ENCODE assay signal across 9 mouse cellular contexts in the genomic region with DNA sequence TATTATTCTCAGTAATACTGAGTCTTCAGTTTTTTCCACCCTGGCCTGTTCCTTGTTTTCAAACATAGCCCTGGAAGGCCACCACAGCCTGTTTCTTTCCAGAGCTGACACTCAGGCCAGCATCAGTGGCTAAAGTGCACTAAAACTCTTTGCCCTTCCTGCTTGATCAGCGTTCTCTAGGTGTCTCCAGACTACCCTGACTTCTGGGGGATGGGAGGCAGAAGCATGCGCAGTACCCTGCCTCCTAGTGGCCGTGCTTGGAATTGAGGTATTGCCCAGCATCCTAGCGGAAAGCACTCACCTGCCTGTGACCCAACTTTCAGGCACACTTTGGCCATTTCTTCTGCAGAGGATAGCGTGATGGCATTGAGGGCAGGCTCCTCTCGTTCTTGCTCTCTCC. TPM values are rescaled to one million over a fixed set of nuclear protein-coding genes. Genes with fewer than 3 reads are reported as not detected.
DNase-seq lines count a peak whose midpoint lies in the region; ATAC-seq lines count a peak whose summit lies in the region.
"Had no signal": no experiment of that assay in that cellular context is flagged by ENCODE, and none has a peak within 500 bp of the region (broad histone marks: within the 10 kb centered on the region; RNA-seq: fewer than 3 reads in every experiment).

No protein-coding gene starts in this region.

- WGBS in liver, embryonic 13.5 days (ENCODE audit: insufficient replicate concordance), result 49% methylated on average over 6 of the region's 6 CpGs
- WGBS in stomach, embryonic 16.5 days, result 59% methylated on average over 6 of the region's 6 CpGs

- DNase-seq in cerebellum, postnatal 14 days, result peak; percentile 24 to 58
- no peak for DNase-seq in cerebellum, adult 11 months
- peak; percentile 6 for DNase-seq in spleen, adult 12 weeks (ENCODE audit: low spot score)
- DNase-seq in spleen, postnatal 36 days (ENCODE audit: low spot score in 2 of 2), result no peak
- peak; percentile 68 to 80 for DNase-seq in heart, postnatal 10 days
- DNase-seq in liver, embryonic 13.5 days, result no peak
- no peak for DNase-seq in T-cell, adult 2 months (ENCODE audit: low spot score)

- no peaks in the 10 kb centered on the region for H3K9me3 ChIP-seq in liver, embryonic 13.5 days (replicated peaks)
- no peaks in the 10 kb centered on the region for H3K9me3 ChIP-seq in stomach, embryonic 16.5 days (replicated peaks; ENCODE audit: control insufficient read depth, low read length)
- H3K9me3 ChIP-seq: liver, embryonic 15.5 days had no signal

- ATAC-seq in liver, embryonic 13.5 days (ENCODE audit: low read depth), result peak; percentile 12; the same call in 1 of the 2 replicates
- 0 out of 2 replicates have a peak, but pooled peaks have one; percentile 52 for ATAC-seq in stomach, embryonic 16.5 days (ENCODE audit: insufficient read depth, low FRiP score)

- H3K27me3 ChIP-seq in liver, embryonic 13.5 days, result no peaks in the 10 kb centered on the region
- H3K27me3 ChIP-seq in stomach, embryonic 16.5 days (ENCODE audit: control insufficient read depth, insufficient read depth, low read length), result no peaks in the 10 kb centered on the region
- H3K27me3 ChIP-seq: liver, embryonic 15.5 days had no signal

- H3K9ac ChIP-seq in liver, embryonic 13.5 days, result no peak overlapping the region
- H3K9ac ChIP-seq in stomach, embryonic 16.5 days (ENCODE audit: low read length), result no peak overlapping the region
- H3K9ac ChIP-seq: liver, embryonic 15.5 days had no signal

- H3K4me1 ChIP-seq in liver, embryonic 13.5 days (replicated peaks), result peaks cover 9% of the 10 kb centered on the region
- no peaks in the 10 kb centered on the region; the same call in 1 of the 2 replicates for H3K4me1 ChIP-seq in stomach, embryonic 16.5 days (ENCODE audit: control insufficient read depth, insufficient read depth, low read length)

- H3K36me3 ChIP-seq in liver, embryonic 13.5 days, result peaks cover 7% of the 10 kb centered on the region
- H3K36me3 ChIP-seq in stomach, embryonic 16.5 days (ENCODE audit: control insufficient read depth, insufficient read depth, low read length), result no peaks in the 10 kb centered on the region

- no peak overlapping the region for H3K27ac ChIP-seq in liver, embryonic 13.5 days
- H3K27ac ChIP-seq in stomach, embryonic 16.5 days (ENCODE audit: low read length), result no peak overlapping the region
- H3K27ac ChIP-seq: liver, embryonic 15.5 days had no signal

- H3K4me3 ChIP-seq in liver, embryonic 13.5 days (replicated peaks), result no peak overlapping the region
- no peak overlapping the region for H3K4me3 ChIP-seq in stomach, embryonic 16.5 days (replicated peaks; ENCODE audit: low read length)
- H3K4me3 ChIP-seq: liver, embryonic 15.5 days had no signal

- H3K4me2 ChIP-seq in liver, embryonic 13.5 days, result no peak overlapping the region
- no peak overlapping the region for H3K4me2 ChIP-seq in stomach, embryonic 16.5 days (ENCODE audit: low read depth, low read length)
- H3K4me2 ChIP-seq: liver, embryonic 15.5 days had no signal

- intact Hi-C loops in heart, postnatal 10 days (cut with DNase I), result loop anchor here (1.0 kb wide), 1 partner anchor 71 kb away; no protein-coding TSS in a partner anchor

RNA-seq across cellular contexts. Expression of gene Nid2, which starts 25.8 kb away (rescaled TPM):
- 100 to 1,000 TPM; 109 to 116 TPM for total RNA-seq in heart, postnatal 10 days (2021)
- polyA plus RNA-seq in liver, embryonic 13.5 days (2015; fragmentation: Nextera tagmentation; extraction: Ambion mirVana), result 13.9 and 16.5 TPM in 2 replicates
- 94.3 and 99.5 TPM in 2 replicates for polyA plus RNA-seq in stomach, embryonic 16.5 days (2015; fragmentation: Nextera tagmentation; extraction: Ambion mirVana)

RNA-seq across cellular contexts. Expression of gene Rtraf, which starts 46.7 kb away (rescaled TPM):
- total RNA-seq in heart, postnatal 10 days (2021), result 10 to 100 TPM; 75.5 to 77.7 TPM
- polyA plus RNA-seq in liver, embryonic 13.5 days (2015; fragmentation: Nextera tagmentation; extraction: Ambion mirVana), result 113 and 121 TPM in 2 replicates
- polyA plus RNA-seq in stomach, embryonic 16.5 days (2015; fragmentation: Nextera tagmentation; extraction: Ambion mirVana), result 158 and 183 TPM in 2 replicates

Comparison
In these comparisons a context has a peak if more than half of its experiments do, and no peak if none do; other contexts are left out.
1. DNase-seq: peak in cerebellum, postnatal 14 days (2 of 2), spleen, adult 12 weeks (single experiment) and heart, postnatal 10 days (2 of 2); none in cerebellum, adult 11 months (single experiment), spleen, postnatal 36 days (0 of 2), liver, embryonic 13.5 days (single experiment) and T-cell, adult 2 months (single experiment).